Mouse (Mus musculus) heart, embryonic 15.5 days (tissue): Measurements from ENCODE around the gene Wars2. TPM values are rescaled to one million over a fixed set of nuclear protein-coding genes. Genes with fewer than 3 reads are reported as not detected.

Experiments
- ATAC-seq: fragments of 200-750 bp; cut with Nextera tagmentation; replicated peaks from 2 replicates; pipeline ENCODE4 v1.8.0; 2017; ENCODE audit warnings: low read depth, moderate TSS enrichment; ENCODE audit not compliant: insufficient number of reproducible peaks, insufficient read depth, low FRiP score
- H3K27ac ChIP-seq: fragments of 300-500 bp; sonication (generic); 2 replicates; pipeline ENCODE4 v1.5.1; 2015; ENCODE audit warnings: mild to moderate bottlenecking, inconsistent platforms
- H3K27me3 ChIP-seq: fragments of 300-500 bp; sonication (generic); 2 replicates; pipeline ENCODE4 v1.6.1; 2015; ENCODE audit warnings: inconsistent platforms
- H3K36me3 ChIP-seq: fragments of 300-500 bp; sonication (generic); 2 replicates; pipeline ENCODE4 v1.6.1; 2015; ENCODE audit warnings: mild to moderate bottlenecking, inconsistent platforms
- H3K4me1 ChIP-seq: fragments of 300-500 bp; sonication (generic); replicated peaks from 2 replicates; pipeline ENCODE4 v1.6.1; 2015; ENCODE audit warnings: inconsistent platforms
- H3K4me2 ChIP-seq: fragments of 300-500 bp; sonication (generic); 2 replicates; pipeline ENCODE4 v1.6.1; 2015; ENCODE audit warnings: inconsistent platforms, mild to moderate bottlenecking, moderate library complexity
- H3K4me3 ChIP-seq: fragments of 300-500 bp; sonication (generic); 2 replicates; pipeline ENCODE4 v1.5.1; 2015; ENCODE audit warnings: mild to moderate bottlenecking, inconsistent platforms
- H3K9ac ChIP-seq: fragments of 300-500 bp; sonication (generic); 2 replicates; pipeline ENCODE4 v1.6.1; 2015; ENCODE audit warnings: mild to moderate bottlenecking, inconsistent platforms
- H3K9me3 ChIP-seq: fragments of 300-500 bp; sonication (generic); replicated peaks from 2 replicates; pipeline ENCODE4 v1.6.1; 2016; ENCODE audit warnings: inconsistent platforms
- WGBS: fragments of 180-500 bp; shearing (Covaris S2); methylation state at CpG from one replicate; pipeline ENCODE4 v1.1.7; 2015; ENCODE audit warnings: mixed read lengths; 5-methylcytosine and 5-hydroxymethylcytosine counted together
- polyA plus RNA-seq: library from polyadenylated mRNA; unstranded; fragments of >200 nt; fragmentation: Nextera tagmentation; extraction: Ambion mirVana; gene quantifications from 2 replicates; pipeline ENCODE4 v1.2.1, GENCODE M21; 2015

Gene Wars2
- polyA plus RNA-seq, 1 experiment from 2014 or later: 6.2 TPM

GRCm38 (mm10) chr3:99156286-99156685 lies 15.4 kb downstream of the Wars2 start:
- Histone ChIP-seq H3K4me3 (no peak overlapping the region), H3K4me1 (0 out of 2 replicates have a peak, but pooled peaks cover 3% of the 10 kb centered on the region), H3K27ac (no peak overlapping the region), H3K36me3 (0 out of 2 replicates have a peak, but pooled peaks cover 6% of the 10 kb centered on the region), H3K9me3 (no peaks in the 10 kb centered on the region), H3K9ac (no peak overlapping the region), H3K27me3 (no peaks in the 10 kb centered on the region), H3K4me2 (no peak overlapping the region)
- 79% methylated on average over 4 of the region's 4 CpGs for WGBS
- ATAC-seq: no peak

- Histone ChIP-seq H3K9ac (no peak overlapping the region), H3K27ac (no peak overlapping the region), H3K4me1 (0 out of 2 replicates have a peak, but pooled peaks cover 3% of the 10 kb centered on the region), H3K4me3 (no peak overlapping the region), H3K4me2 (no peak overlapping the region), H3K27me3 (no peaks in the 10 kb centered on the region), H3K36me3 (0 out of 2 replicates have a peak, but pooled peaks cover 6% of the 10 kb centered on the region), H3K9me3 (no peaks in the 10 kb centered on the region)
- 83% methylated on average over 1 of the region's 1 CpGs for WGBS
- ATAC-seq: no peak
These were observed 16.1 kb downstream of the Wars2 start for GRCm38 (mm10) chr3:99156987-99157386.

- H3K27me3 ChIP-seq: no peaks in the 10 kb centered on the region
- H3K27ac ChIP-seq: no peak overlapping the region
- H3K36me3 ChIP-seq: 0 out of 2 replicates have a peak, but pooled peaks cover 6% of the 10 kb centered on the region
- H3K9me3 ChIP-seq: no peaks in the 10 kb centered on the region
- ATAC-seq: no peak
- H3K4me3 ChIP-seq: no peak overlapping the region
- 0 out of 2 replicates have a peak, but pooled peaks cover 3% of the 10 kb centered on the region for H3K4me1 ChIP-seq
- 25% methylated on average over 4 of the region's 4 CpGs for WGBS
- no peak overlapping the region for H3K9ac ChIP-seq
- no peak overlapping the region for H3K4me2 ChIP-seq
These were observed 16.7 kb downstream of the Wars2 start for GRCm38 (mm10) chr3:99157451-99158015.

GRCm38 (mm10) chr3:99160016-99160415 lies 19.1 kb downstream of the Wars2 start:
- H3K36me3 ChIP-seq: 0 out of 2 replicates have a peak, but pooled peaks cover 6% of the 10 kb centered on the region
- H3K4me1 ChIP-seq: 0 out of 2 replicates have a peak, but pooled peaks cover 3% of the 10 kb centered on the region
- no peak overlapping the region for H3K27ac ChIP-seq
- no peak for ATAC-seq
- no peaks in the 10 kb centered on the region for H3K27me3 ChIP-seq
- no peak overlapping the region for H3K4me2 ChIP-seq
- 84% methylated on average over 3 of the region's 3 CpGs for WGBS
- H3K9ac ChIP-seq: no peak overlapping the region
- no peak overlapping the region for H3K4me3 ChIP-seq
- H3K9me3 ChIP-seq: no peaks in the 10 kb centered on the region

- Histone ChIP-seq H3K9me3 (no peaks in the 10 kb centered on the region), H3K4me2 (no peak overlapping the region), H3K9ac (no peak overlapping the region), H3K27me3 (no peaks in the 10 kb centered on the region), H3K4me1 (0 out of 2 replicates have a peak, but pooled peaks cover 3% of the 10 kb centered on the region), H3K27ac (no peak overlapping the region), H3K4me3 (no peak overlapping the region), H3K36me3 (no peaks in the 10 kb centered on the region)
- ATAC-seq: no peak
- whole genome bisulfite sequencing: 82% methylated on average over 2 of the region's 2 CpGs
These were observed 21.3 kb downstream of the Wars2 start for GRCm38 (mm10) chr3:99162191-99162590.

- WGBS: 60% methylated on average over 4 of the region's 4 CpGs
- no peak overlapping the region for H3K4me3 ChIP-seq
- H3K4me2 ChIP-seq: no peak overlapping the region
- ATAC-seq: no peak
- no peak overlapping the region for H3K9ac ChIP-seq
- no peaks in the 10 kb centered on the region for H3K36me3 ChIP-seq
- H3K27me3 ChIP-seq: no peaks in the 10 kb centered on the region
- H3K27ac ChIP-seq: no peak overlapping the region
- no peaks in the 10 kb centered on the region for H3K4me1 ChIP-seq
- H3K9me3 ChIP-seq: no peaks in the 10 kb centered on the region
These were observed 26.9 kb downstream of the Wars2 start for GRCm38 (mm10) chr3:99167734-99168133.

GRCm38 (mm10) chr3:99173178-99173577 lies 32.3 kb downstream of the Wars2 start:
- H3K9me3 ChIP-seq: no peaks in the 10 kb centered on the region
- no peak overlapping the region for H3K4me2 ChIP-seq
- ATAC-seq: no peak
- H3K4me1 ChIP-seq: peaks cover 4% of the 10 kb centered on the region
- no peak overlapping the region for H3K4me3 ChIP-seq
- H3K9ac ChIP-seq: no peak overlapping the region
- no peak overlapping the region for H3K27ac ChIP-seq
- no peaks in the 10 kb centered on the region for H3K36me3 ChIP-seq
- 82% methylated on average over 5 of the region's 5 CpGs for WGBS
- H3K27me3 ChIP-seq: no peaks in the 10 kb centered on the region

- no peaks in the 10 kb centered on the region for H3K27me3 ChIP-seq
- H3K4me3 ChIP-seq: no peak overlapping the region
- no peak overlapping the region for H3K9ac ChIP-seq
- no peak for ATAC-seq
- no peak overlapping the region for H3K4me2 ChIP-seq
- no peaks in the 10 kb centered on the region for H3K9me3 ChIP-seq
- WGBS: 38% methylated on average over 9 of the region's 9 CpGs
- no peak overlapping the region for H3K27ac ChIP-seq
- peaks cover 4% of the 10 kb centered on the region for H3K4me1 ChIP-seq
- no peaks in the 10 kb centered on the region for H3K36me3 ChIP-seq
These were observed 33.9 kb downstream of the Wars2 start for GRCm38 (mm10) chr3:99174658-99175304.

- Histone ChIP-seq H3K4me3 (peak overlapping the region; percentile 9; the same call in 1 of the 2 replicates), H3K9me3 (no peaks in the 10 kb centered on the region), H3K4me2 (peak overlapping the region; percentile 18; the same call in 1 of the 2 replicates), H3K36me3 (no peaks in the 10 kb centered on the region), H3K9ac (no peak overlapping the region), H3K27me3 (no peaks in the 10 kb centered on the region), H3K4me1 (peaks cover 11% of the 10 kb centered on the region), H3K27ac (peak overlapping the region; percentile 72)
- WGBS: 47% methylated on average over 17 of the region's 17 CpGs
- ATAC-seq: peak; percentile 73
These were observed 42.6 kb downstream of the Wars2 start for GRCm38 (mm10) chr3:99183355-99184016.

- no peaks in the 10 kb centered on the region for H3K27me3 ChIP-seq
- no peaks in the 10 kb centered on the region for H3K9me3 ChIP-seq
- no peak for ATAC-seq
- H3K4me2 ChIP-seq: no peak overlapping the region
- H3K9ac ChIP-seq: no peak overlapping the region
- WGBS: 32% methylated on average over 1 of the region's 1 CpGs
- H3K4me3 ChIP-seq: no peak overlapping the region
- H3K4me1 ChIP-seq: peaks cover 11% of the 10 kb centered on the region
- peak overlapping the region; percentile 72; the same call in 1 of the 2 replicates for H3K27ac ChIP-seq
- no peaks in the 10 kb centered on the region for H3K36me3 ChIP-seq
These were observed 43.5 kb downstream of the Wars2 start for GRCm38 (mm10) chr3:99184373-99184772.

GRCm38 (mm10) chr3:99188097-99188496 lies 47.2 kb downstream of the Wars2 start:
- peaks cover 10% of the 10 kb centered on the region for H3K4me1 ChIP-seq
- WGBS: 66% methylated on average over 1 of the region's 1 CpGs
- no peak overlapping the region for H3K4me2 ChIP-seq
- ATAC-seq: no peak
- no peak overlapping the region for H3K9ac ChIP-seq
- H3K27me3 ChIP-seq: no peaks in the 10 kb centered on the region
- no peaks in the 10 kb centered on the region for H3K36me3 ChIP-seq
- H3K4me3 ChIP-seq: no peak overlapping the region
- no peak overlapping the region for H3K27ac ChIP-seq
- no peaks in the 10 kb centered on the region for H3K9me3 ChIP-seq
